Mouse (Mus musculus) heart, embryonic 10.5 days (tissue): ENCODE data around the gene Ypel2. TPM values are rescaled to one million over a fixed set of nuclear protein-coding genes. Genes with fewer than 3 reads are reported as not detected.
"Not testable (repeated sequence)": the region's sequence is repeated elsewhere in the genome, so short reads cannot be mapped to it uniquely, and the experiment has no call there.

ENCODE experiments used
- DNase-seq: peaks from one replicate; pipeline ENCODE4 v3.0.0-alpha.2; 2017; ENCODE audit warnings: low spot score
- H3K27ac ChIP-seq: fragments of 300-500 bp; sonication (generic); 2 replicates; pipeline ENCODE4 v1.5.1; 2016; ENCODE audit warnings: mild to moderate bottlenecking
- H3K27me3 ChIP-seq: fragments of 300-500 bp; sonication (generic); 2 replicates; pipeline ENCODE4 v1.6.1; 2016; ENCODE audit warnings: mild to moderate bottlenecking; ENCODE audit not compliant: poor library complexity, insufficient read depth, severe bottlenecking
- H3K36me3 ChIP-seq: fragments of 300-500 bp; sonication (generic); 2 replicates; pipeline ENCODE4 v1.6.1; 2016; ENCODE audit warnings: mild to moderate bottlenecking, moderate library complexity
- H3K4me1 ChIP-seq: fragments of 300-500 bp; sonication (generic); 2 replicates; pipeline ENCODE4 v1.6.1; 2016; ENCODE audit warnings: mild to moderate bottlenecking
- H3K4me3 ChIP-seq: fragments of 300-500 bp; sonication (generic); 2 replicates; pipeline ENCODE4 v1.5.1; 2016; ENCODE audit warnings: mild to moderate bottlenecking, moderate library complexity
- H3K9me3 ChIP-seq: fragments of 300-500 bp; sonication (generic); 2 replicates; pipeline ENCODE4 v1.6.1; 2016; ENCODE audit warnings: mild to moderate bottlenecking, moderate library complexity
- WGBS: fragments of 180-500 bp; shearing (Covaris S2); methylation state at CpG from one replicate; pipeline ENCODE4 v1.1.7; 2016; 5-methylcytosine and 5-hydroxymethylcytosine counted together
- polyA plus RNA-seq: library from polyadenylated mRNA; unstranded; fragments of >200 nt; fragmentation: Nextera tagmentation; extraction: Ambion mirVana; gene quantifications from 2 replicates; pipeline ENCODE4 v1.2.1, GENCODE M21; 2016

The Ypel2 gene
- 13.0 and 21.5 TPM in 2 replicates for polyA plus RNA-seq

- Histone ChIP-seq H3K4me1 (peaks cover 59% of the 10 kb centered on the region), H3K9me3 (no peaks in the 10 kb centered on the region)
- under 1% methylated on average over 96 of the region's 96 CpGs for WGBS
Observed at GRCm38 (mm10) chr11:86993041-86994037, at the start of gene Ypel2. Gene Ypel2 (minus strand): TSS chr11:86993707.

GRCm38 (mm10) chr11:87043052-87043451 lies 49.5 kb upstream of the Ypel2 start:
- no peaks in the 10 kb centered on the region for H3K9me3 ChIP-seq
- no peaks in the 10 kb centered on the region for H3K4me1 ChIP-seq
- peaks cover 55% of the 10 kb centered on the region for H3K36me3 ChIP-seq
- DNase-seq, result no peak
- no peak overlapping the region for H3K4me3 ChIP-seq
- H3K27me3 ChIP-seq, result no peaks in the 10 kb centered on the region
- WGBS, result 82% methylated on average over 3 of the region's 3 CpGs
- H3K27ac ChIP-seq, result no peak overlapping the region

More at GRCm38 (mm10) chr11:86993041-86994037, at the start of gene Ypel2:
- Histone ChIP-seq H3K27me3 (no peaks in the 10 kb centered on the region), H3K4me3 (peak within 1 kb of the TSS; percentile 99), H3K36me3 (peaks cover 6% of the 10 kb centered on the region; the same call in 1 of the 2 replicates), H3K27ac (peak within 1 kb of the TSS; percentile 96)
- DNase-seq, result peak; percentile 99

GRCm38 (mm10) chr11:87039307-87039963 lies 45.9 kb upstream of the Ypel2 start:
- Histone ChIP-seq H3K4me3 (no peak overlapping the region), H3K4me1 (no peaks in the 10 kb centered on the region), H3K9me3 (no peaks in the 10 kb centered on the region), H3K27me3 (no peaks in the 10 kb centered on the region), H3K36me3 (peaks cover 50% of the 10 kb centered on the region), H3K27ac (no peak overlapping the region)
- no peak for DNase-seq
- WGBS, result 86% methylated on average over 9 of the region's 9 CpGs

GRCm38 (mm10) chr11:87036180-87036579 lies 42.7 kb upstream of the Ypel2 start:
- DNase-seq, result no peak

GRCm38 (mm10) chr11:87028212-87028611 lies 34.7 kb upstream of the Ypel2 start:
- H3K27ac ChIP-seq, result no peak overlapping the region
- WGBS, result 79% methylated on average over 3 of the region's 3 CpGs
- no peak overlapping the region for H3K4me3 ChIP-seq
- no peak for DNase-seq
- H3K9me3 ChIP-seq, result no peaks in the 10 kb centered on the region
- no peaks in the 10 kb centered on the region for H3K27me3 ChIP-seq
- peaks cover 4% of the 10 kb centered on the region; the same call in 1 of the 2 replicates for H3K4me1 ChIP-seq
- H3K36me3 ChIP-seq, result no peaks in the 10 kb centered on the region

More at GRCm38 (mm10) chr11:87036180-87036579, 42.7 kb upstream of the Ypel2 start:
- Histone ChIP-seq H3K4me3 (no peak overlapping the region), H3K36me3 (peaks cover 30% of the 10 kb centered on the region), H3K27ac (no peak overlapping the region), H3K27me3 (no peaks in the 10 kb centered on the region), H3K4me1 (no peaks in the 10 kb centered on the region), H3K9me3 (no peaks in the 10 kb centered on the region)
- WGBS, result 63% methylated on average over 4 of the region's 4 CpGs

- no peak overlapping the region for H3K4me3 ChIP-seq
- H3K27me3 ChIP-seq, result no peaks in the 10 kb centered on the region
- no peaks in the 10 kb centered on the region for H3K36me3 ChIP-seq
- no peak overlapping the region for H3K27ac ChIP-seq
- H3K9me3 ChIP-seq, result no peaks in the 10 kb centered on the region
- no peak for DNase-seq
- 75% methylated on average over 9 of the region's 9 CpGs for WGBS
- peaks cover 4% of the 10 kb centered on the region; the same call in 1 of the 2 replicates for H3K4me1 ChIP-seq
Observed at GRCm38 (mm10) chr11:87026096-87026875, 32.8 kb upstream of the Ypel2 start.

GRCm38 (mm10) chr11:87025351-87025750 lies 31.8 kb upstream of the Ypel2 start:
- H3K36me3 ChIP-seq, result no peaks in the 10 kb centered on the region
- WGBS, result 76% methylated on average over 3 of the region's 3 CpGs
- H3K27me3 ChIP-seq, result no peaks in the 10 kb centered on the region
- DNase-seq, result no peak
- H3K4me3 ChIP-seq, result no peak overlapping the region
- H3K4me1 ChIP-seq, result peaks cover 4% of the 10 kb centered on the region; the same call in 1 of the 2 replicates
- H3K27ac ChIP-seq, result no peak overlapping the region
- H3K9me3 ChIP-seq, result no peaks in the 10 kb centered on the region

- not testable (repeated sequence) for DNase-seq, H3K4me3 ChIP-seq, H3K4me1 ChIP-seq, H3K9me3 ChIP-seq, H3K27ac ChIP-seq, H3K27me3 ChIP-seq, H3K36me3 ChIP-seq
- WGBS, result 59% methylated on average over 8 of the region's 8 CpGs
Observed at GRCm38 (mm10) chr11:87023240-87023639, 29.7 kb upstream of the Ypel2 start.

GRCm38 (mm10) chr11:87022765-87023164 lies 29.3 kb upstream of the Ypel2 start:
- no peaks in the 10 kb centered on the region for H3K9me3 ChIP-seq
- H3K4me1 ChIP-seq, result peaks cover 4% of the 10 kb centered on the region; the same call in 1 of the 2 replicates
- H3K36me3 ChIP-seq, result no peaks in the 10 kb centered on the region
- no peaks in the 10 kb centered on the region for H3K27me3 ChIP-seq
- no peak for DNase-seq
- H3K27ac ChIP-seq, result no peak overlapping the region
- no peak overlapping the region for H3K4me3 ChIP-seq
- WGBS, result 54% methylated on average over 4 of the region's 4 CpGs

GRCm38 (mm10) chr11:87021551-87021950 lies 28.0 kb upstream of the Ypel2 start:
- Histone ChIP-seq H3K9me3 (no peaks in the 10 kb centered on the region), H3K36me3 (no peaks in the 10 kb centered on the region), H3K27me3 (no peaks in the 10 kb centered on the region), H3K4me1 (peaks cover 4% of the 10 kb centered on the region; the same call in 1 of the 2 replicates), H3K27ac (no peak overlapping the region), H3K4me3 (no peak overlapping the region)
- no peak for DNase-seq

- Histone ChIP-seq H3K36me3 (no peaks in the 10 kb centered on the region), H3K4me1 (peaks cover 4% of the 10 kb centered on the region; the same call in 1 of the 2 replicates), H3K27me3 (no peaks in the 10 kb centered on the region), H3K9me3 (no peaks in the 10 kb centered on the region), H3K27ac (no peak overlapping the region), H3K4me3 (no peak overlapping the region)
- WGBS, result 80% methylated on average over 5 of the region's 5 CpGs
- no peak for DNase-seq
Observed at GRCm38 (mm10) chr11:87020449-87020848, 26.9 kb upstream of the Ypel2 start.

- no peak for DNase-seq
- H3K27me3 ChIP-seq, result no peaks in the 10 kb centered on the region
Observed at GRCm38 (mm10) chr11:87019431-87019830, 25.9 kb upstream of the Ypel2 start.

More at GRCm38 (mm10) chr11:87019431-87019830, 25.9 kb upstream of the Ypel2 start:
- no peak overlapping the region for H3K4me3 ChIP-seq
- H3K4me1 ChIP-seq, result peaks cover 4% of the 10 kb centered on the region; the same call in 1 of the 2 replicates
- H3K9me3 ChIP-seq, result no peaks in the 10 kb centered on the region
- H3K36me3 ChIP-seq, result no peaks in the 10 kb centered on the region
- no peak overlapping the region for H3K27ac ChIP-seq
- WGBS, result 81% methylated on average over 8 of the region's 8 CpGs
